Mouse (Mus musculus) CH12.LX (cell line): ENCODE measurements at regions not wholly inside any gene's neighbourhood (a gene's known extent, or its start where the extent isn't known, plus 50 kb on each side); places are given as distances from the start of the nearest gene placed in this dataset.

Experiments
- DNase-seq: peaks from one replicate; pipeline ENCODE4 v3.0.0-alpha.2; 2013; ENCODE audit errors: extremely low read depth
- H3K27ac ChIP-seq: 2 replicates; pipeline ENCODE4 v1.5.1; 2012; ENCODE audit warnings: low read depth, mild to moderate bottlenecking, control low read depth, moderate library complexity; ENCODE audit not compliant: insufficient read depth
- H3K27me3 ChIP-seq: replicated peaks from 2 replicates; pipeline ENCODE3; 2012; ENCODE audit warnings: inconsistent platforms
- H3K36me3 ChIP-seq, 2 experiments: replicated peaks in 1 of 2; 2 replicates each; pipeline versions ENCODE3 to v1.6.1; 2012; ENCODE audit warnings: inconsistent platforms in 1 of 2, low read length in 1 of 2, mild to moderate bottlenecking in 1 of 2, mixed read lengths in 1 of 2, moderate library complexity in 1 of 2; ENCODE audit not compliant: control insufficient read depth in 1 of 2, insufficient read depth in 1 of 2
- H3K4me1 ChIP-seq, 2 experiments: 2 replicates each; pipeline ENCODE4 v1.6.1; 2012; ENCODE audit warnings: inconsistent platforms in 1 of 2, moderate library complexity in 1 of 2; ENCODE audit not compliant: insufficient read depth in 2 of 2, control insufficient read depth in 1 of 2
- H3K4me2 ChIP-seq: 2 replicates; pipeline ENCODE4 v1.6.1; 2012; ENCODE audit warnings: low read depth, mild to moderate bottlenecking, control low read depth; ENCODE audit not compliant: poor library complexity, insufficient read depth, severe bottlenecking
- H3K4me3 ChIP-seq, 3 experiments: fragments of 150-350 bp in 1 of 3; sonication (generic) in 1 of 3; replicated peaks in 1 of 3; 2 replicates each; pipeline versions ENCODE3 to v1.5.1; 2011 to 2012; ENCODE audit warnings: low read depth in 2 of 3, low read length in 2 of 3, mild to moderate bottlenecking in 2 of 3, moderate library complexity in 2 of 3, control low read depth in 1 of 3, improper control_type of control experiment in 1 of 3, inconsistent platforms in 1 of 3, mixed read lengths in 1 of 3; ENCODE audit not compliant: poor library complexity in 1 of 3
- H3K79me2 ChIP-seq: replicated peaks from 2 replicates; pipeline ENCODE4 v1.6.1; 2012; ENCODE audit warnings: mild to moderate bottlenecking, moderate library complexity; ENCODE audit not compliant: control insufficient read depth, poor library complexity, insufficient read depth, severe bottlenecking; ENCODE audit errors: extremely low read depth
- H3K9ac ChIP-seq: 2 replicates; pipeline ENCODE4 v1.6.1; 2012; ENCODE audit warnings: low read depth, mild to moderate bottlenecking, control low read depth, moderate library complexity; ENCODE audit not compliant: insufficient read depth
- H3K9me3 ChIP-seq: replicated peaks from 2 replicates; pipeline ENCODE3; 2012; ENCODE audit warnings: low read length, inconsistent platforms, mixed read lengths
- BHLHE40 ChIP-seq: IDR thresholded peaks from 2 replicates; pipeline ENCODE4 v1.6.1; 2011; ENCODE audit warnings: mild to moderate bottlenecking, low read depth, low read length, improper control_type of control experiment
- CHD2 ChIP-seq: IDR thresholded peaks from 2 replicates; pipeline ENCODE4 v1.6.1; 2011; ENCODE audit warnings: low read length, improper control_type of control experiment
- CTCF ChIP-seq, 2 experiments: IDR thresholded peaks in 1 of 2; conservative IDR thresholded peaks in 1 of 2; 2 replicates each; pipeline ENCODE4 v1.5.1; 2011 to 2012; ENCODE audit warnings: low read depth in 2 of 2, low read length in 2 of 2, improper control_type of control experiment in 1 of 2, inconsistent platforms in 1 of 2, mild to moderate bottlenecking in 1 of 2, moderate library complexity in 1 of 2
- EP300 ChIP-seq: IDR thresholded peaks from 2 replicates; pipeline ENCODE4 v1.6.1; 2011; ENCODE audit warnings: low read length, improper control_type of control experiment
- ETS1 ChIP-seq: conservative IDR thresholded peaks from 2 replicates; pipeline ENCODE4 v1.6.1; 2012; ENCODE audit warnings: low read depth, mild to moderate bottlenecking, inconsistent platforms, low read length, improper control_type of control experiment, moderate library complexity
- GABPA ChIP-seq: IDR thresholded peaks from 2 replicates; pipeline ENCODE4 v1.6.1; 2012; ENCODE audit warnings: low read depth, low read length, improper control_type of control experiment, inconsistent platforms; ENCODE audit not compliant: insufficient replicate concordance
- HCFC1 ChIP-seq: IDR thresholded peaks from 2 replicates; pipeline ENCODE4 v1.6.1; 2012; ENCODE audit warnings: low read depth, mild to moderate bottlenecking, inconsistent platforms, low read length, improper control_type of control experiment
- IRF4 ChIP-seq: IDR thresholded peaks from 2 replicates; pipeline ENCODE4 v1.6.1; 2014; ENCODE audit warnings: low read depth, mild to moderate bottlenecking, inconsistent platforms, low read length, improper control_type of control experiment
- JUND ChIP-seq: conservative IDR thresholded peaks from 2 replicates; pipeline ENCODE4 v1.6.1; 2011; ENCODE audit warnings: low read depth, low read length, improper control_type of control experiment
- MAFK ChIP-seq: IDR thresholded peaks from 2 replicates; pipeline ENCODE4 v1.6.1; 2011; ENCODE audit warnings: low read length, improper control_type of control experiment; ENCODE audit not compliant: insufficient replicate concordance
- MAX ChIP-seq: IDR thresholded peaks from 2 replicates; pipeline ENCODE4 v1.6.1; 2011; ENCODE audit warnings: low read length, improper control_type of control experiment
- NRF1 ChIP-seq: IDR thresholded peaks from 2 replicates; pipeline ENCODE4 v1.6.1; 2014; ENCODE audit warnings: low read depth, mild to moderate bottlenecking, inconsistent platforms, low read length, improper control_type of control experiment, moderate library complexity
- PAX5 ChIP-seq: IDR thresholded peaks from 2 replicates; pipeline ENCODE4 v1.6.1; 2012; ENCODE audit warnings: low read length, inconsistent platforms, mixed read lengths
- POLR2A ChIP-seq: IDR thresholded peaks from 2 replicates; pipeline ENCODE4 v1.6.1; 2011; ENCODE audit warnings: low read depth, mild to moderate bottlenecking, improper control_type of control experiment, low read length
- POLR2AphosphoS2 ChIP-seq: IDR thresholded peaks from 2 replicates; pipeline ENCODE4 v1.6.1; 2011; ENCODE audit warnings: low read depth, low read length, improper control_type of control experiment
- SIN3A ChIP-seq: IDR thresholded peaks from 2 replicates; pipeline ENCODE4 v1.6.1; 2012; ENCODE audit warnings: low read length, improper control_type of control experiment, inconsistent platforms
- TBP ChIP-seq: conservative IDR thresholded peaks from 2 replicates; pipeline ENCODE4 v1.6.1; 2011; ENCODE audit warnings: low read depth, low read length, improper control_type of control experiment
- TCF12 ChIP-seq: IDR thresholded peaks from 2 replicates; pipeline ENCODE4 v1.6.1; 2014; ENCODE audit warnings: low read depth, mild to moderate bottlenecking, inconsistent platforms, low read length, improper control_type of control experiment
- UBTF ChIP-seq: IDR thresholded peaks from 2 replicates; pipeline ENCODE4 v1.6.1; 2012; ENCODE audit warnings: low read depth, mild to moderate bottlenecking, inconsistent platforms, low read length, improper control_type of control experiment, moderate library complexity
- USF1 ChIP-seq: IDR thresholded peaks from 2 replicates; pipeline ENCODE4 v1.6.1; 2014; ENCODE audit warnings: low read depth, mild to moderate bottlenecking, inconsistent platforms, low read length, improper control_type of control experiment
- ZC3H11A ChIP-seq: IDR thresholded peaks from 2 replicates; pipeline ENCODE4 v1.6.1; 2012; ENCODE audit warnings: low read depth, mild to moderate bottlenecking, inconsistent platforms, low read length, improper control_type of control experiment
- ZNF384 ChIP-seq: IDR thresholded peaks from 2 replicates; pipeline ENCODE4 v1.6.1; 2012; ENCODE audit warnings: low read depth, low read length, improper control_type of control experiment, inconsistent platforms
- dilution Hi-C: fragments of 300-500 bp; cut with MboI; formaldehyde crosslinking; loops from 2 replicates; pipeline ENCODE4 v1.14.3; 2020; ENCODE audit warnings: low sequenced_read_pairs; ENCODE audit not compliant: extremely low pct_unique_long_range_greater_than_20kb, extremely low pct_ligation_motif_present
- in situ Hi-C: fragments of 300-500 bp; cut with MboI; formaldehyde crosslinking; loops from 3 replicates; pipeline ENCODE4 v1.14.3; 2019; ENCODE audit warnings: low sequenced_read_pairs, low pct_ligation_motif_present, low pct_unique_long_range_greater_than_20kb, mixed read lengths

GRCm38 (mm10) chr10:67788116-67788515 is 124.3 kb downstream of the Zfp365 start:
- Histone ChIP-seq H3K36me3 (peaks cover 11 to 54% of the 10 kb centered on the region in 2 experiments), H3K4me1 (peaks cover 7 to 34% of the 10 kb centered on the region in 2 experiments), H3K27me3 (no peaks in the 10 kb centered on the region), H3K27ac (no peak overlapping the region), H3K79me2 (no peaks in the 10 kb centered on the region), H3K9me3 (no peaks in the 10 kb centered on the region), H3K9ac (no peak overlapping the region), H3K4me2 (no peak overlapping the region), H3K4me3 (no peak overlapping the region)
- DNase-seq = no peak
- TF ChIP-seq PAX5 = no peak
- no peak for TF ChIP-seq GABPA
- no peak for TF ChIP-seq EP300
- no peak for TF ChIP-seq TCF12
- no peak for TF ChIP-seq USF1
- no peak for TF ChIP-seq TBP
- no peak for TF ChIP-seq POLR2A
- TF ChIP-seq MAFK = no peak
- no peak for TF ChIP-seq ETS1
- no peak for TF ChIP-seq JUND
- no peak for TF ChIP-seq CHD2
- TF ChIP-seq SIN3A = no peak
- TF ChIP-seq ZNF384 = no peak
- TF ChIP-seq ZC3H11A = no peak
- TF ChIP-seq POLR2AphosphoS2 = no peak
- no peak for TF ChIP-seq BHLHE40
- no peak for TF ChIP-seq MAX
- TF ChIP-seq CTCF (conservative IDR thresholded peaks at IDR 0.05 in 1 of 2, IDR thresholded peaks at IDR 0.05 in 1 of 2; ENCODE audit: low read depth in 2 of 2, low read length in 2 of 2) = no peak
- TF ChIP-seq IRF4 = no peak
- TF ChIP-seq HCFC1 = no peak
- in situ Hi-C loops = no loop called here
- dilution Hi-C loops = no loop called here

- in situ Hi-C loops = no loop called here
- H3K4me3 ChIP-seq = no peak overlapping the region
- DNase-seq = no peak
- TF ChIP-seq POLR2A (no peak), UBTF (no peak), HCFC1 (no peak), NRF1 (no peak), TCF12 (no peak)
- H3K27ac ChIP-seq = no peak overlapping the region
- no peaks in the 10 kb centered on the region for H3K79me2 ChIP-seq
- no peaks in the 10 kb centered on the region for H3K9me3 ChIP-seq
- H3K9ac ChIP-seq = no peak overlapping the region
- peaks cover 7 to 33% of the 10 kb centered on the region in 2 experiments for H3K4me1 ChIP-seq
- H3K36me3 ChIP-seq = peaks cover 11 to 54% of the 10 kb centered on the region in 2 experiments
- no peaks in the 10 kb centered on the region for H3K27me3 ChIP-seq
- dilution Hi-C loops = no loop called here
- no peak overlapping the region for H3K4me2 ChIP-seq
Observed at GRCm38 (mm10) chr10:67785563-67785962, 126.9 kb downstream of the Zfp365 start.
